Mouse (Mus musculus): ENCODE measurements at regions not wholly inside any gene's neighbourhood (a gene's known extent, or its start where the extent isn't known, plus 50 kb on each side); places are given as distances from the start of the nearest gene placed in this dataset.

DNA sequence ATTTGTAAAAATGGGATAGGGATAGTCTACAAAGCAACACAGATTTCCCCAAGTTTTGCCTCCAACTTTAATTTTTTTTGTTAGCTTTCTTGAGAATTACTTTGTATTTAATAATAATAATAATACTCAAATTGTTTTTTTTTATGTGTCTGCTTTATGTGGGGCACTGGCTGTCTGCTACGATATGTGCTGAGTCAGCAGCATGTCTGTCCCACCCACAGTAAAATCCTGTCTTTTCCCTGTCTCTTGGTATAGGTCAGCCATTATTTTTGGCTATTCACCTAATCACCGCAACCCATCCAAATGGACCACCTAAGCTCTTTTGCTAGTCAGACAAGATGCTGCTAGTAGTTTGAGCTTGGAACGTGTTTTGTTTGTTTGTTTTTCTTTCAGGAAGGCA lies 473.0 kb downstream of the Hs3st4 start:
- no peak overlapping the region for H3K4me2 ChIP-seq
- H3K9ac ChIP-seq = no peak overlapping the region
- no peaks in the 10 kb centered on the region for H3K36me3 ChIP-seq
- no peaks in the 10 kb centered on the region for H3K9me3 ChIP-seq (replicated peaks)
- H3K4me3 ChIP-seq = no peak overlapping the region
- no peak overlapping the region for H3K27ac ChIP-seq
- WGBS = 70% methylated on average over 3 of the region's 3 CpGs
- H3K27me3 ChIP-seq = no peaks in the 10 kb centered on the region
- H3K4me1 ChIP-seq (replicated peaks) = no peaks in the 10 kb centered on the region
- no peak for ATAC-seq (replicated peaks; ENCODE audit: insufficient number of reproducible peaks, insufficient read depth, low FRiP score, low read depth)

DNA sequence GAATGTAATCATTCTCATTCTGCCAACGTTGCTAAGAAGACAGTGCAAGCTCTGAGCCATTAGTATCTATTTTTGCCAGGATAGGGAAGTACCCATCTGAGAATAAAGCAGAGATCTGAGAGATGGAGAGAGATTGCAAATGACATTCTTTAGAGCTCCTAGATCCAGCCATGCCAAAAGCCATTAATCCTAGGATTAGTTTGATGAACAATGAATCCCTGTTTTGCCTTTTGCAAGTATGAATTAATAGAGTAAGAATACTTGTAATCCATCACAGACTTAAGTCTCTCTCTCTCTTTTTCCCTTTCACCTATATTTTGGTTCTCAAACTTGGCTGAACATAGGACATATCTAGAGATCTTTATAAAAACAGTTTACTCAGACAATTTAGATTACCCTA lies 504.7 kb downstream of the Hs3st4 start:
- Histone ChIP-seq H3K4me1 (replicated peaks) (no peaks in the 10 kb centered on the region), H3K27me3 (no peaks in the 10 kb centered on the region), H3K9ac (no peak overlapping the region), H3K27ac (no peak overlapping the region), H3K9me3 (replicated peaks) (no peaks in the 10 kb centered on the region), H3K36me3 (no peaks in the 10 kb centered on the region), H3K4me2 (no peak overlapping the region), H3K4me3 (no peak overlapping the region)
- 45% methylated on average over 1 of the region's 1 CpGs for WGBS
- ATAC-seq (replicated peaks; ENCODE audit: insufficient number of reproducible peaks, insufficient read depth, low FRiP score, low read depth) = no peak

DNA sequence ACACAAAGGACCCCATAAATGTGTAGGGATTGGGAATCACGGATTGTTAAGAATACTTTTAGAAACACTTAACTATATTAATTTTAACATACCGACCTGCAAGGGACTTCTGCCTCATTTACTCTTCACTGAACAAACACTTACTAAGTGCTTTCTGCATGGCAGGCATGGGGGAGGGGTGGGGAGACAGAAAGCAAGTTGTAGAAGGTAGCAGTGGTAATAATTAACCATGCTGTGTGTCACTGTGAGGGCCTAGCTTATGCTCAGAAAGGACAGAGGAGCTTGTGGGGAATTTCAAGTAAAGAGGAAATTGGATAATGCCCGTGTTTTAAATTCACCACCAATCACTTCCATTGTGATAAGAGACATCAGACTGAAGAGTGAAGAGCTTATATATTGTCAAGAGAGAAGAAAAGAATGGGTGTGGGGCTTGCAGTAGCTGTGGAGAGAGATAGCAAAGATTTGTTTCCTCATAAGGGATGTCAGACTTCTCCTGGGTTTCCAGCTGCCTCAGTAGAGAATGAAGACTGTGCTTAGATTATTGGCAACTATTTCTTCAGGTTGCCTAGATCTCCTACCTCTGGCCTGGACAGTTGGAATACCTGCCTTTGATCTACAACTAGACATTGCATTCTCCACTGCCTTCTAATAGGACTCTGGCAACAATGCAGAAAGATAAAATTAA lies 508.6 kb downstream of the Hs3st4 start:
- 45% methylated on average over 3 of the region's 3 CpGs for WGBS
- ATAC-seq (replicated peaks; ENCODE audit: insufficient number of reproducible peaks, insufficient read depth, low FRiP score, low read depth) = no peak
- Histone ChIP-seq H3K27ac (no peak overlapping the region), H3K36me3 (no peaks in the 10 kb centered on the region), H3K9ac (no peak overlapping the region), H3K4me3 (no peak overlapping the region), H3K4me2 (no peak overlapping the region), H3K4me1 (replicated peaks) (no peaks in the 10 kb centered on the region), H3K9me3 (replicated peaks) (no peaks in the 10 kb centered on the region), H3K27me3 (no peaks in the 10 kb centered on the region)

DNA sequence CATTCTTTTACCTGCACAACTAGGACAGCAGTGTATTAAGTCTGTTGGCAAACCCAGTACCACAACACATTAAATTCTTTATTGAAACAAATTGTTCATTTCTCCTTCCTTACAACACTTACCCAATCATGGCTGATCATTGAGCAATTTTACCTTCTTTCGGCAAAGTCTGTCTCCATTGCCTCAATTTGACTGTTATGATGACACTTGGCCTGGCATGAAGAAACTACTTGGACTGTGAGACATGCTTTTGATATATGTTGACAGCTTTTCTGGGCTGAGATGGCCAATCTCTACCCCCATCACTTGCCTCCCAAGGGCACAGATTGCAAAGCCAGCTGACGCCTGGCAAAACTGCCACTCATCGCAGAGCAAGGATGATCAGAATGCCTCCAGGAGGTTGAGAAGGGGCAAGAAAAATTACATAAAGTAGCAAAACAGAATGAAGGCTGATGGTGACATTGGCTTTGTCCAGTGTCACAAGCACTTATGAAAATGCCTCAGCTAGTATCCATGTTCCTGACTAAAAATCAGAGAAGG lies 509.3 kb downstream of the Hs3st4 start:
- no peaks in the 10 kb centered on the region for H3K36me3 ChIP-seq
- WGBS = 92% methylated on average over 3 of the region's 3 CpGs
- no peak overlapping the region for H3K9ac ChIP-seq
- no peaks in the 10 kb centered on the region for H3K9me3 ChIP-seq (replicated peaks)
- no peak for ATAC-seq (replicated peaks; ENCODE audit: insufficient number of reproducible peaks, insufficient read depth, low FRiP score, low read depth)
- no peaks in the 10 kb centered on the region for H3K27me3 ChIP-seq
- no peak overlapping the region for H3K4me2 ChIP-seq
- H3K4me3 ChIP-seq = no peak overlapping the region
- H3K27ac ChIP-seq = no peak overlapping the region
- no peaks in the 10 kb centered on the region for H3K4me1 ChIP-seq (replicated peaks)

DNA sequence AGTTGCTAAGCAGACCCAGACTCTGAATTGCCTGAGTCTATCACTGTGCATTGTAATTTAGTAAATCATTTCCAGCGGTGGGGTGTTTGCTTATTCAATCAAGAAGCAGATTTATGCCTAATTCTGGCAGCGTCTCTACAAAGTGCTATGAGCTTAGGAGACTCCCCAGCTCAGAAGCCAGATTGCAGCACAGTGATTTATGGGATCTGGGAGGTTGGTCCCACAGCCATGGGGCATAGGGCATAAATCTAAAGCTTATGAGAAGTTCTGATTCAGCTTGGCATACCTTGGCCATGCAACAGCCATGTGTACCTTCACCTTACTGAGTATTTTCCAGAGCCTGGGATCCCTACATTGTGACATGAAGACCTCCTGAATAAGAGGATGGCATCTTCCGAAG lies 518.0 kb downstream of the Hs3st4 start:
- Histone ChIP-seq H3K9ac (no peak overlapping the region), H3K4me2 (no peak overlapping the region), H3K27ac (no peak overlapping the region), H3K36me3 (no peaks in the 10 kb centered on the region), H3K9me3 (replicated peaks) (no peaks in the 10 kb centered on the region), H3K4me3 (no peak overlapping the region), H3K27me3 (no peaks in the 10 kb centered on the region), H3K4me1 (replicated peaks) (no peaks in the 10 kb centered on the region)
- ATAC-seq (replicated peaks; ENCODE audit: insufficient number of reproducible peaks, insufficient read depth, low FRiP score, low read depth) = no peak
- WGBS = 76% methylated on average over 3 of the region's 3 CpGs

DNA sequence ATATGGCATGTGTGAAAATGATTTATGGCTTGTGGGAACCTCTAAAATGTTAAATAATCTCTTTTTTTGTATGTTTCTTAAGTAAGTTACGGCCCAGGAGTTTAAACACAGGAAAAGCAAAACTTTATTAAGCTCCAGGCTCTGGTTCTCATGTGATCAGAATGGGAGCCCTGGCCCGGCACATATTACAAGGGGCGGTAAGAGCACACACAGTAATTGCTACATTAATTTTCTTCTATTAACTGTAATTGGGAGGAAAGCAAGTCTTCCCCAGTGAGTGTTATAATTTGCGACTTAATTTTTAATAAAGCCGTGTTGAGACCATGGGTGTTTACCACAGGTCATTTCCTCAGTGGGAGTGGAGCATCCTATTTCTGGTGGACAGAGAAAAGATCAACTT lies 520.1 kb downstream of the Hs3st4 start:
- no peaks in the 10 kb centered on the region for H3K27me3 ChIP-seq
- no peak overlapping the region for H3K4me3 ChIP-seq
- H3K27ac ChIP-seq = no peak overlapping the region
- H3K9ac ChIP-seq = no peak overlapping the region
- H3K36me3 ChIP-seq = no peaks in the 10 kb centered on the region
- 86% methylated on average over 5 of the region's 5 CpGs for WGBS
- H3K9me3 ChIP-seq (replicated peaks) = no peaks in the 10 kb centered on the region
- no peaks in the 10 kb centered on the region for H3K4me1 ChIP-seq (replicated peaks)
- H3K4me2 ChIP-seq = no peak overlapping the region
- no peak for ATAC-seq (replicated peaks; ENCODE audit: insufficient number of reproducible peaks, insufficient read depth, low FRiP score, low read depth)

DNA sequence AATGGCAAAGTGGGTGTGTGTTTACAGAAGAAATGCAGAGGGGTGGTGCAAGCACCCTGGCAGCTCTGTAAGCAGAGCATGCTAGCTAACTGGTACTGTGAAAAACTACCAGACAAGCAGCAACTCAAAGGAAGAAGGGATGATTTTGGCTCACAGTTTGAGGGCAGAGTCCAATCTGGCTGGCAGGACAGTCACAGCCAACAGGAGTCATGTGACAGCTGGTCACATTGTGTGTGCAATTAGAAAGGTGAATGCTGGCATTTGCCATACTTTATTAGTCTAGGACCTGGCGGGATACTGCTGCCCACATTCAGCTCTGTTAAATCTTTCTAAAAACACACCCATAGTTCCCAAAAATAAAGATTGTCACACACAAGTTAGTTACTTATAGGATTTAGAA lies 566.4 kb downstream of the Hs3st4 start:
- Histone ChIP-seq H3K9ac (no peak overlapping the region), H3K4me3 (no peak overlapping the region), H3K4me2 (no peak overlapping the region), H3K4me1 (replicated peaks) (no peaks in the 10 kb centered on the region), H3K9me3 (replicated peaks) (no peaks in the 10 kb centered on the region), H3K27ac (no peak overlapping the region), H3K36me3 (no peaks in the 10 kb centered on the region), H3K27me3 (no peaks in the 10 kb centered on the region)
- 79% methylated on average over 1 of the region's 1 CpGs for WGBS
- ATAC-seq (replicated peaks; ENCODE audit: insufficient number of reproducible peaks, insufficient read depth, low FRiP score, low read depth) = no peak

DNA sequence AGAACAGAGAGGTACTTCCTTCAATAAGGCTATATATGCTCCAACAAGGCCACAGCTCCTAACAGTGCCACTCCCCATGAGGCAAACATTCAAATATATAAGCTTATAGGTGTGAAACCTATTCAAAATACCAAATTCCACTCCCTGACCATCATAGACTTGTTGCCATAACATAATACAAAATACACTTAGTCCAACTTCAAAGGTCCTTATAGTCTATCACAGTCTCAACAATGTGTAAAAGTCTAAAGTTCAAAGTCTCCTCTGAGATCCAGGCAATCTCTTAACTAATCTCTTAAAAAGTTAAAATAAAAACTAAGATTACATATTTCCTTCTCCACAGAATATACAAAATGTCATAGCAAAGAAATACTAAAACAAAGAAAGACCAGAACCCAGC lies 574.5 kb downstream of the Hs3st4 start:
- Histone ChIP-seq H3K9me3 (replicated peaks) (no peaks in the 10 kb centered on the region), H3K9ac (no peak overlapping the region), H3K27me3 (no peaks in the 10 kb centered on the region), H3K36me3 (no peaks in the 10 kb centered on the region), H3K4me1 (replicated peaks) (no peaks in the 10 kb centered on the region), H3K4me2 (no peak overlapping the region), H3K4me3 (no peak overlapping the region), H3K27ac (no peak overlapping the region)
- no peak for ATAC-seq (replicated peaks; ENCODE audit: insufficient number of reproducible peaks, insufficient read depth, low FRiP score, low read depth)

DNA sequence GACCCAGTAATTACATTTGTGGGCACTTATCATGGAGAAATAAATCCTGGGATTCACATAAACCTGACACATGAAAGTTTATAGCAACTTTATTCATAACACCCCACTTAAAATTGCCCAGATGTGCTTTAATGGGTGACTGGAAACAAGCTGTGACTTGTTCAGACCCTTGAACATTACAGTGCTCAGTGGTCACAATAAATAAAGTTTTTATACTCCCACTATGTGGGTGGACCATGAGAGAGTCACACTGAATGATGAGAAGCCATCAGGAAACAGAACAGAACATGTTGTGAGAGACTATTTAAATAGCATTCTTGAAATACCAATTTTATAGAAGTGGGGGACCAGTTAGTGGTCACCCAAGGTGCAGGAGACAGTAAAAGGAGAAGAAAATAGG lies 588.1 kb downstream of the Hs3st4 start:
- Histone ChIP-seq H3K4me1 (replicated peaks) (no peaks in the 10 kb centered on the region), H3K27me3 (no peaks in the 10 kb centered on the region), H3K27ac (no peak overlapping the region), H3K9me3 (replicated peaks) (no peaks in the 10 kb centered on the region), H3K9ac (no peak overlapping the region), H3K4me3 (no peak overlapping the region), H3K36me3 (no peaks in the 10 kb centered on the region), H3K4me2 (no peak overlapping the region)
- no peak for ATAC-seq (replicated peaks; ENCODE audit: insufficient number of reproducible peaks, insufficient read depth, low FRiP score, low read depth)

DNA sequence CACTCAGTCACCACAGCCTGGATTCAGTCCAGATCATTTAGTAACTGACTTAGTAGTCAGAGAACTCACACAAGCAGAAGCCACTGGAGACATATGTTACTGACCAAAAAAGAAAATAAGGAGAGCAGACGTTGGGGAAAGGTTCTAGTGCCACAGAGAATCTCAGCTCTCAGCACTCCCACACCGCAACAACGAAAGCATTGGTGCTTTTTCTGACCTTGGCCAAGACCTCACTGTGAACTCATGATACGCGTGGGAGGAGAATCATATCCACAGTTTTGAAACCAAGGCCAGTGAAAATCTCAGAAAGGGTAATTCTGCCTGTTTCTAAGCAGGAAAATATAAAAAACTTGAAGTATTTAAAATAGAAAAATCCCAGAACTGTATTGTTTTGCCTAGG lies 591.0 kb downstream of the Hs3st4 start:
- Histone ChIP-seq H3K36me3 (no peaks in the 10 kb centered on the region), H3K4me2 (no peak overlapping the region), H3K27ac (no peak overlapping the region), H3K4me1 (replicated peaks) (no peaks in the 10 kb centered on the region), H3K9me3 (replicated peaks) (no peaks in the 10 kb centered on the region), H3K4me3 (no peak overlapping the region), H3K9ac (no peak overlapping the region), H3K27me3 (no peaks in the 10 kb centered on the region)
- WGBS = 62% methylated on average over 5 of the region's 5 CpGs
- no peak for ATAC-seq (replicated peaks; ENCODE audit: insufficient number of reproducible peaks, insufficient read depth, low FRiP score, low read depth)

DNA sequence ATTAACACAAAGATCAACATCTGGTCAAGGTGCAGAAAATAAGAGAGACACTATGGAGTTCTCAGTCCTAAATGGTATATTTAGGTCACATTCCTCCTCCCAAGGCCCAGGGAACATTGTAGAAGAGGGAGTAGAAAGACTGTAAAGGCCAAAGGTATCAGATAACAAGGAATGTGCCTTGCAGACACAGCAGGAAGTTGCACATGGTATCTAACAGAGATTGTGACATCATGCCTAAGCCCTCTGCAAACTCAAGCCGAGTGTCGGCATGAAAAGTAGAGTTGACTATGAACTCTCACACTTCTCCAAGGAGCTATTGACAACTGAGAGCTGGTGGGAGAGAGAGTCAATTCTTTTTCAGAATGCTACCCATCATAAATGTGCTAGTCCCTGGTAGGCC lies 598.7 kb downstream of the Hs3st4 start:
- no peak overlapping the region for H3K27ac ChIP-seq
- no peak overlapping the region for H3K9ac ChIP-seq
- H3K9me3 ChIP-seq (replicated peaks) = no peaks in the 10 kb centered on the region
- no peak overlapping the region for H3K4me3 ChIP-seq
- no peak for ATAC-seq (replicated peaks; ENCODE audit: insufficient number of reproducible peaks, insufficient read depth, low FRiP score, low read depth)
- H3K4me2 ChIP-seq = no peak overlapping the region
- no peaks in the 10 kb centered on the region for H3K4me1 ChIP-seq (replicated peaks)
- no peaks in the 10 kb centered on the region for H3K27me3 ChIP-seq
- 51% methylated on average over 2 of the region's 2 CpGs for WGBS
- no peaks in the 10 kb centered on the region for H3K36me3 ChIP-seq

DNA sequence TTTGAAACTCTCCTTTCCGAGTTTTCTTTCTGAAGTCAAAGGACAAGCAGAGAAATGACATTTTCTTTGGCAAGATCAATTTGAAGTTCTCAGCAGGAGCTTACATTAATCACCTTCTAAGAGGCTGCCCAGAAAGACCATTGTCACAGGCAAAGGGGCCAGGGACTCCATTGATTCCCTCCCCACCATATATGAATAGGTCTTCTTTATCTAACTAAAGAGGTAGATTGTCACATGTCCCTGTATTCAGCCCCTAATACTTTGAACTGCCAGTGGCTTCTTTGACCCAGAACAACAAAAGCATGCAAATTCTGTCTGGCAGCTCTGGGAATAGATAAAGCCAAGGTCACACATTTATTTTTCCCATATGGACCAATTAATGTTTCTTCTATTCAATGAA lies 602.6 kb downstream of the Hs3st4 start:
- WGBS = 67% methylated on average over 1 of the region's 1 CpGs
- no peaks in the 10 kb centered on the region for H3K4me1 ChIP-seq (replicated peaks)
- no peaks in the 10 kb centered on the region for H3K36me3 ChIP-seq
- no peak overlapping the region for H3K9ac ChIP-seq
- H3K4me2 ChIP-seq = no peak overlapping the region
- no peaks in the 10 kb centered on the region for H3K9me3 ChIP-seq (replicated peaks)
- no peak overlapping the region for H3K4me3 ChIP-seq
- no peaks in the 10 kb centered on the region for H3K27me3 ChIP-seq
- H3K27ac ChIP-seq = no peak overlapping the region
- ATAC-seq (replicated peaks; ENCODE audit: insufficient number of reproducible peaks, insufficient read depth, low FRiP score, low read depth) = no peak

Measured in heart, embryonic 15.5 days (tissue).